Mouse (Mus musculus) ES-Bruce4 (cell line): ENCODE measurements around the gene Gm20883. TPM values are rescaled to one million over a fixed set of nuclear protein-coding genes. Genes with fewer than 3 reads are reported as not detected.
"Not testable (repeated sequence)": the region's sequence is repeated elsewhere in the genome, so short reads cannot be mapped to it uniquely, and the experiment has no call there.

ENCODE experiments used
- H3K27ac ChIP-seq: 2 replicates; pipeline ENCODE4 v1.5.1; 2012; ENCODE audit warnings: low read length, inconsistent platforms; ENCODE audit not compliant: insufficient read depth
- H3K27me3 ChIP-seq: 2 replicates; pipeline ENCODE4 v1.6.1; 2012; ENCODE audit warnings: mild to moderate bottlenecking, low read length, inconsistent platforms; ENCODE audit not compliant: control insufficient read depth, poor library complexity, insufficient read depth, severe bottlenecking
- H3K36me3 ChIP-seq: 2 replicates; pipeline ENCODE4 v1.6.1; 2012; ENCODE audit warnings: inconsistent platforms, mild to moderate bottlenecking, low read length, moderate library complexity; ENCODE audit not compliant: control insufficient read depth, poor library complexity, insufficient read depth, severe bottlenecking
- H3K4me1 ChIP-seq: one replicate; pipeline ENCODE4 v1.8.1; 2011; ENCODE audit warnings: low read length; ENCODE audit not compliant: control insufficient read depth, insufficient read depth
- H3K4me3 ChIP-seq: 2 replicates; pipeline ENCODE4 v1.5.1; 2011; ENCODE audit warnings: low read depth, mild to moderate bottlenecking, low read length
- H3K9ac ChIP-seq: 2 replicates; pipeline ENCODE4 v1.6.1; 2012; ENCODE audit warnings: low read depth, mild to moderate bottlenecking, inconsistent platforms; ENCODE audit not compliant: poor library complexity, severe bottlenecking
- H3K9me3 ChIP-seq: replicated peaks from 2 replicates; pipeline ENCODE4 v1.6.1; 2012; ENCODE audit warnings: mild to moderate bottlenecking, low read length, inconsistent platforms; ENCODE audit not compliant: control insufficient read depth, poor library complexity, insufficient read depth, severe bottlenecking
- polyA plus RNA-seq: library from polyadenylated mRNA; stranded (reverse); fragments of >200 nt; gene quantifications from 2 replicates; pipeline ENCODE4 v1.2.4, GENCODE M21; 2011; ENCODE audit warnings: low read depth; ENCODE audit not compliant: missing spikeins, insufficient read depth, insufficient read length

Gene Gm20883
- not detected in 2 replicates for polyA plus RNA-seq

- not testable (repeated sequence) for H3K27ac ChIP-seq, H3K9ac ChIP-seq, H3K27me3 ChIP-seq, H3K9me3 ChIP-seq, H3K4me1 ChIP-seq, H3K36me3 ChIP-seq, H3K4me3 ChIP-seq
Measured at GRCm38 (mm10) chrY:50607951-50608350, at the start of gene Gm20883. Gene Gm20883, plus strand, starts transcription at chrY:50608251.
